Mouse (Mus musculus) hindbrain, embryonic 13.5 days (tissue): ENCODE results near the gene Hfe2. TPM values are rescaled to one million over a fixed set of nuclear protein-coding genes. Genes with fewer than 3 reads are reported as not detected.
"Not testable (repeated sequence)": the region's sequence is repeated elsewhere in the genome, so short reads cannot be mapped to it uniquely, and the experiment has no call there.

Experiments
- ATAC-seq: fragments of 200-750 bp; cut with Nextera tagmentation; 2 replicates; pipeline ENCODE4 v1.8.0; 2017; ENCODE audit warnings: moderate TSS enrichment; ENCODE audit not compliant: low FRiP score
- H3K27ac ChIP-seq: fragments of 300-500 bp; sonication (generic); 2 replicates; pipeline ENCODE4 v1.5.1; 2015; ENCODE audit warnings: inconsistent platforms, mild to moderate bottlenecking, moderate library complexity
- H3K27me3 ChIP-seq: fragments of 300-500 bp; sonication (generic); 2 replicates; pipeline ENCODE4 v1.6.1; 2015; ENCODE audit warnings: mild to moderate bottlenecking, inconsistent platforms
- H3K36me3 ChIP-seq: fragments of 300-500 bp; sonication (generic); 2 replicates; pipeline ENCODE4 v1.6.1; 2015; ENCODE audit warnings: mild to moderate bottlenecking, inconsistent platforms
- H3K4me1 ChIP-seq: fragments of 300-500 bp; sonication (generic); replicated peaks from 2 replicates; pipeline ENCODE4 v1.6.1; 2015; ENCODE audit warnings: inconsistent platforms
- H3K4me2 ChIP-seq: fragments of 300-500 bp; sonication (generic); 2 replicates; pipeline ENCODE4 v1.6.1; 2015; ENCODE audit warnings: inconsistent platforms, mild to moderate bottlenecking, moderate library complexity
- H3K4me3 ChIP-seq: fragments of 300-500 bp; sonication (generic); 2 replicates; pipeline ENCODE4 v1.5.1; 2015; ENCODE audit warnings: mild to moderate bottlenecking, inconsistent platforms
- H3K9ac ChIP-seq: fragments of 300-500 bp; sonication (generic); 2 replicates; pipeline ENCODE4 v1.6.1; 2015; ENCODE audit warnings: mild to moderate bottlenecking, inconsistent platforms
- H3K9me3 ChIP-seq: fragments of 300-500 bp; sonication (generic); 2 replicates; pipeline ENCODE4 v1.6.1; 2016; ENCODE audit warnings: inconsistent platforms
- WGBS: fragments of 180-500 bp; shearing (Covaris S2); methylation state at CpG from one replicate; pipeline ENCODE4 v1.1.7; 2015; 5-methylcytosine and 5-hydroxymethylcytosine counted together
- polyA plus RNA-seq: library from polyadenylated mRNA; unstranded; fragments of >200 nt; fragmentation: Nextera tagmentation; extraction: Ambion mirVana; gene quantifications from 2 replicates; pipeline ENCODE4 v1.2.1, GENCODE M21; 2015

Gene Hfe2
- polyA plus RNA-seq = 0.89 and 0.92 TPM in 2 replicates

DNA sequence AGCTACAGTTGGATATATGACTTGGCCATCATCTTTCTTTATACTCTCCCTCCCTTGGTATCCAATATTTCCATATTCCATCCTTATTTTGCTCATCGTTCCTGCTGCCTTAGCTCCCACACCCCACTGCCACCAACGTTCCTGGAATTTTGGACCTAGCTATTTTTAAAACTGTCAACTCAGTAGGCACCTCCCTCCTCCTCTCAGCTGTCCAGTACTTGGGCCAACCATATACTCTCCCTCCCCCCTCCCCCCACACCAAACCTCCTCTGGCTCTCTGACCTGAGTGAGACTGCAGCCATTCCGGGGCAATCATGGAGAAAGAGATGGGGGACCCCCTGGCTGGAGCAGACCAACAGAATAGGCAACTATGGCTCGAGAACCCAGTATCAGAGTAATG, at the start of gene Hfe2:
Gene Hfe2 (plus strand): TSS at position 259 of the 400 bp plus-strand sequence.
- no peaks in the 10 kb centered on the region for H3K9me3 ChIP-seq
- H3K9ac ChIP-seq = no peak within 1 kb of the TSS
- ATAC-seq = no peak
- H3K4me3 ChIP-seq = no peak within 1 kb of the TSS
- 82% methylated on average over 4 of the region's 4 CpGs for WGBS
- peaks cover 55% of the 10 kb centered on the region for H3K27me3 ChIP-seq
- H3K4me2 ChIP-seq = no peak within 1 kb of the TSS
- H3K4me1 ChIP-seq = peaks cover 16% of the 10 kb centered on the region
- H3K36me3 ChIP-seq = no peaks in the 10 kb centered on the region
- H3K27ac ChIP-seq = no peak within 1 kb of the TSS

- H3K9me3 ChIP-seq = no peaks in the 10 kb centered on the region
Observed at GRCm38 (mm10) chr3:96477084-96477483, 47.9 kb upstream of the Hfe2 start.

DNA sequence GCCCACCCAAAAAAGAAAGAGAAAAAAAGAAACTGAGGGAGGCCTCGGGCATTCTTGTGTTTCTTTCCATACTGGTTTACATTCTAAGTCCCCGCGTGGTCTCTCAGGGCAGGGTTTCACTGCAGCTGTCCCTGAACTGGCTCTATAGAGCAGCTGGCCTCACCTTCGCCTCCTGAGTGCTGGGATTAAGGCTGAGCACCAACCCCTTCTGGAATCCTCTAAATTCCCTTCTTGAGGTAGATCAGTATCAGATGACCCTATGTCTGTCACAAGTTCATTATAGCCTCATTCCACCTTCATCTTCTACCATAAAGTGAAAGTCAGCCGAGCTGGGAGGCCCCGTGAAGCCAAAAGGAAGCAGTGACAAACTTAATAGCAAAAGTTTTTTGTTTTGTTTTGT, 47.4 kb upstream of the Hfe2 start:
- WGBS = 65% methylated on average over 6 of the region's 6 CpGs
- Histone ChIP-seq H3K4me2 (no peak overlapping the region), H3K4me1 (peaks cover 7% of the 10 kb centered on the region), H3K36me3 (no peaks in the 10 kb centered on the region), H3K9me3 (no peaks in the 10 kb centered on the region), H3K27me3 (peaks cover 77% of the 10 kb centered on the region), H3K9ac (no peak overlapping the region), H3K27ac (no peak overlapping the region), H3K4me3 (no peak overlapping the region)
- no peak for ATAC-seq

More at GRCm38 (mm10) chr3:96477084-96477483, 47.9 kb upstream of the Hfe2 start:
- H3K27me3 ChIP-seq = peaks cover 81% of the 10 kb centered on the region
- no peak overlapping the region for H3K9ac ChIP-seq
- no peak overlapping the region for H3K4me3 ChIP-seq
- H3K4me1 ChIP-seq = peaks cover 7% of the 10 kb centered on the region
- H3K36me3 ChIP-seq = no peaks in the 10 kb centered on the region
- H3K27ac ChIP-seq = no peak overlapping the region
- H3K4me2 ChIP-seq = no peak overlapping the region
- ATAC-seq = no peak
- WGBS = 52% methylated on average over 3 of the region's 3 CpGs

DNA sequence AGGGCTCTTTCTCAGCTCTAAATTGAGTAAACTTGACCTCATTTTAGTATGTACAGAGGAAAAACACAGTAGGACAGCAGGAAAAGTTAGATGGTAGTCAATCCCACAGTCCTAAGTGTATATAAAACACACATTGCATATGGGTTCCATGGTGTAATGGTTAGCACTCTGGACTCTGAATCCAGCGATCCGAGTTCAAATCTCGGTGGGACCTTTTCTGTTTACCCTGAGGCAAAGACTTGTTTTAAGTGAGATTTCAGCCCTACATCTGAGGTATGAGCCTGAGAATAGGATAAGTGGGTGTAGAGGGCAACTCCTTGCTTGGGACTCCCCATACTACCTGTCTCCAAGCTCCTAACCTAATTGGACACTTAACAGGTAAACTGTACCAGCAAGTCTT, 45.7 kb upstream of the Hfe2 start:
- Histone ChIP-seq H3K27ac (no peak overlapping the region), H3K9ac (no peak overlapping the region), H3K4me3 (no peak overlapping the region), H3K4me1 (peaks cover 7% of the 10 kb centered on the region), H3K9me3 (no peaks in the 10 kb centered on the region), H3K4me2 (no peak overlapping the region), H3K36me3 (no peaks in the 10 kb centered on the region), H3K27me3 (peaks cover 74% of the 10 kb centered on the region)
- ATAC-seq = no peak
- WGBS = 35% methylated on average over 3 of the region's 3 CpGs

DNA sequence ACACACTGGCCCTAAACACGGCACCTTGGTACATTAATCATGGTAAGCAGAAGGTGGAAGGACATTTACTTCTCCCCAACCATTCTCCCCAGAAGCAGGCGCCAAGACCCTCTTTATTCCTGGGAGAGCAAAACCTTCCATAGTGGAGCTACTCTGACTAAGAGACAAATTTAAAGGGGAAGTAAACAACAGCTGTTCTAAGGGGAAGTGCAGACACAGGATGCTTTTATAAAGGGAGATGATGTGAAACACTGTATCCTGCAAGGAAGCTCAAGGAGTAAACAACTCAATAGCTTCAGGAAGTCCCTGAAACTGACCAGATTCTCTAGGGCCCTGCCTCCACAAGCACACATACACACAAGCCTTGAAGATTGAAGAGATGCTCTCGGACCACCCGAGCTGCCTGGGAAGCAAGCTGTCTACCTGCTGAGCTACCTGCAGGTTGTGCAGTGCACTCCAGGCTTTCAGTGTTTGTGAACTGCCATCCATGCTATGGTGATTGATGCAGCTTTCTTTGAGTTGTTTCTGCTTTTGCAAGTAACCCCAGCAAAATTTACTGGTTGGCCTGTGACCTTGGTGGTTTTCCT, 44.2 kb upstream of the Hfe2 start:
- Histone ChIP-seq H3K27ac (no peak overlapping the region), H3K4me3 (no peak overlapping the region), H3K9ac (no peak overlapping the region), H3K27me3 (peaks cover 71% of the 10 kb centered on the region), H3K9me3 (no peaks in the 10 kb centered on the region), H3K4me2 (no peak overlapping the region), H3K36me3 (no peaks in the 10 kb centered on the region), H3K4me1 (no peaks in the 10 kb centered on the region)
- ATAC-seq = no peak
- WGBS = 91% methylated on average over 4 of the region's 4 CpGs

DNA sequence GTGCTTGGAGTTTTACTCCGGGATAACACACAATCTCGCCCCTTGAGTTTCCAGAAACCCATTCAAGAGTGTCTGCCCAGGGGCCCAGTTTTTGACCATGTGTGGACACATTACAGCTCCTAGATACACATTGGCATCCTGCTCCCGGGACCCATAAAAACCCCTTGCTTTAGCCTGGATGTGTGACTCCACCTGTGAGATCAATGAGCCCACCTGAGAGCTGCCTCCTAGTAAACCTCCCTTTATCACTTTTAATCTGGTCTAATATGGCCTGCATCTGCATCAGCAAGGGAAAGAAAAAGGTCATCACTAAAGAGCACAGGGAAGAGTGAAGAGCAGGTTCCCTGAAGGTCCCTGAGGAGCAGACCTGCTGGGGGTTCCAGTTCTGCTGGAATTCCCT, 43.1 kb upstream of the Hfe2 start:
- WGBS = 90% methylated on average over 3 of the region's 3 CpGs
- Histone ChIP-seq H3K4me3 (no peak overlapping the region), H3K36me3 (no peaks in the 10 kb centered on the region), H3K27me3 (peaks cover 62% of the 10 kb centered on the region), H3K27ac (no peak overlapping the region), H3K4me1 (no peaks in the 10 kb centered on the region), H3K4me2 (no peak overlapping the region), H3K9ac (no peak overlapping the region), H3K9me3 (no peaks in the 10 kb centered on the region)
- ATAC-seq = no peak

DNA sequence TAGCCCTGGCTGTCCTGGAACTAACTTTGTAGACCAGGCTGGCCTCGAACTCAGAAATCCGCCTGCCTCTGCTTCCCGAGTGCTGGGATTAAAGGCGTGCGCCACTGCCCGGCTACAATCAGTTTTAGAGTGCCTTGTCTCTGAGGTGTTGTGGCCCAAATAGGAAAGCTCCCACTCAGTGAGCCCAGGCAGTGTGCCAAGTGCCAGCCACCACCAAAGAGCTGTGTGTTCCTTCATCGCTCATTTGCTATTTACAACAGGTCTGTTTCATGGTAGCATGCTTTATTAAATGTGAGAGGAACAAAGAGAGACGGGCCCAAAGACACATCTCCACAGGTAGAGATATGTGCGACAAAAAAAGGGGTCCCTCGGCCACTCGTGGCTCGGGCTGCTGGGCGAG, 42.5 kb upstream of the Hfe2 start:
- ATAC-seq = no peak
- Histone ChIP-seq H3K4me2 (no peak overlapping the region), H3K4me1 (peaks cover 4% of the 10 kb centered on the region; the same call in 1 of the 2 replicates), H3K27me3 (peaks cover 56% of the 10 kb centered on the region), H3K27ac (no peak overlapping the region), H3K9me3 (no peaks in the 10 kb centered on the region), H3K4me3 (no peak overlapping the region), H3K36me3 (no peaks in the 10 kb centered on the region), H3K9ac (no peak overlapping the region)
- WGBS = 89% methylated on average over 13 of the region's 13 CpGs

DNA sequence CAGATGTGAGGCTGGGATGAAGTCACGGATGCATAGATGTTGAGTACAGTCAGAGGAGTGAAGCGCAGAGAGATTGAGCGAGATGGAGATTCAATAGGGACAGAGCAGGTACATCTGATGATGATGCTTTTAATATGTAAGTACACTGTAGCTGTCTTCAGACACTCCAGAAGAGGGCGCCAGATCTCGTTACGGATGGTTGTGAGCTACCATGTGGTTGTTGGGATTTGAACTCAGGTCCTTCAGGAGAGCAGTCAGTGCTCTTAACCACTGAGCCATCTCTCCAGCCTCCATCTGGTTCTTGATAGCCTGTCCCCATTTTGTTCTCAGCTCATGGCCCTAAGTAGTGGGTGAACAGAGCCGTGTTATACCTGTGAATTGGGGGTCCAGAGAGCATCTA, 41.9 kb upstream of the Hfe2 start:
- peaks cover 50% of the 10 kb centered on the region for H3K27me3 ChIP-seq
- ATAC-seq, H3K9me3 ChIP-seq, H3K9ac ChIP-seq, H3K36me3 ChIP-seq, H3K4me3 ChIP-seq, H3K4me2 ChIP-seq, H3K27ac ChIP-seq, H3K4me1 ChIP-seq: not testable (repeated sequence)
- WGBS = 55% methylated on average over 7 of the region's 7 CpGs

DNA sequence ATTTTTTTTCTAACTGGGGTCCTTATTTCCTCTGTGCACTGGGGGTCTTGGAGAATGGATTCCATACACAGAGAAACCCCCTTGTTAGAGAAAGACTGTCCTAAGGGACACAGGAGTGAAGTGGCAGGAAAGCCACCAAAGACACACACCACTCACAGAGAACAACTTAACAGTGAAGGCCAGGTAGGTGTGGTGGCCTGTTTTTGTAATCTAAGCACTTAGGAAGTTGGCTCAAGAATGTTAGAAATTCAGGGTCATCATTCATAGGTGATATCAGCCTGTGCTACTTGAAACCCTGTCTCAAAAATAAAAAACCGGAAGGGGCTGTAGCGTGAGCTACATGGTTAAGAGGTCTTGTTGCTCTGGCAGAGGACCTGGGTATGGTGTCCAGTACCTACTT, 41.0 kb upstream of the Hfe2 start:
- Histone ChIP-seq H3K4me2 (no peak overlapping the region), H3K36me3 (no peaks in the 10 kb centered on the region), H3K27me3 (peaks cover 43% of the 10 kb centered on the region), H3K4me1 (peaks cover 4% of the 10 kb centered on the region; the same call in 1 of the 2 replicates), H3K27ac (no peak overlapping the region), H3K9me3 (no peaks in the 10 kb centered on the region), H3K9ac (no peak overlapping the region), H3K4me3 (no peak overlapping the region)
- no peak for ATAC-seq
- 97% methylated on average over 2 of the region's 2 CpGs for WGBS

DNA sequence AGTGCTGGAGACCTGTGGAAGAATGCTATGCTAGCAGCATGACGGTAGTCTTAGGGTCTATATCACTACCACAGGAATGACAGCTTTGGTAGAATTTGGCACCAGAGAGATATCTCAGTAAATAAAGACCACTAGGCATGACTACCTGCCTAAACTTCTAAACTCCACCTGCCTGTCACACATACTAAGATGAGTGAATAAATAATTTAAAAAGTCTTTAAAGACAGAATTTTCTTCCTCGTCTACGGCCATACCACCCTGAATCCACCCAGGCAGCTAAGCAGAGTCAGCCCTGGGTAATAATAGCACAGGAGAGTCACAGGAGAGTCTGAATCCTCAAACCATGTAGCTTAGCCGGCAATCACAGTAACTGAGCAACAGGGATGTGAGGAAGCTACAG, 40.1 kb upstream of the Hfe2 start:
- 79% methylated on average over 4 of the region's 4 CpGs for WGBS

DNA sequence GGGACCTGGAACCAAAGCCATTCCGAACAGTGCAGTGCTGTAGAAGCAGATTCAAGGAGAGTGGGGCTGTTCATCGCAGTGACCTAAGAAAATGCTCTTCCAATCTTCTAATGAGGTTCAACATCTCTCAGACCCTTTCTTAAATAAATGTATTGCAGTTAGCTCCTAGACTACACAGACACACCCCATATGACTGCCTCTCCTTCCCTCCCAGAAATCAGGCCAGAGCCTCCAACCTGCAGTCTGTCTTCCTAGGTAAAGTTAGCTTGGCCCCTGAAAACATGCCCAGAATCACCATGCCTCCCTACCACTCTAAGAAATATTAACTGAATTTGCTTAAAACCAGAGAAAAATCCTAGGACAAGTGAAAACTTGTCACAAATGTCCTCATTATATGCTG, 39.6 kb upstream of the Hfe2 start:
- Histone ChIP-seq H3K4me3 (no peak overlapping the region), H3K9ac (no peak overlapping the region), H3K4me2 (no peak overlapping the region), H3K27ac (no peak overlapping the region), H3K27me3 (peaks cover 36% of the 10 kb centered on the region), H3K9me3 (no peaks in the 10 kb centered on the region), H3K4me1 (peaks cover 4% of the 10 kb centered on the region; the same call in 1 of the 2 replicates), H3K36me3 (no peaks in the 10 kb centered on the region)
- WGBS = 89% methylated on average over 2 of the region's 2 CpGs
- ATAC-seq = no peak

More for the DNA sequence above, 40.1 kb upstream of the Hfe2 start:
- no peak for ATAC-seq
- Histone ChIP-seq H3K9me3 (no peaks in the 10 kb centered on the region), H3K36me3 (no peaks in the 10 kb centered on the region), H3K9ac (no peak overlapping the region), H3K4me3 (no peak overlapping the region), H3K4me1 (peaks cover 4% of the 10 kb centered on the region; the same call in 1 of the 2 replicates), H3K4me2 (no peak overlapping the region), H3K27me3 (peaks cover 36% of the 10 kb centered on the region), H3K27ac (no peak overlapping the region)

DNA sequence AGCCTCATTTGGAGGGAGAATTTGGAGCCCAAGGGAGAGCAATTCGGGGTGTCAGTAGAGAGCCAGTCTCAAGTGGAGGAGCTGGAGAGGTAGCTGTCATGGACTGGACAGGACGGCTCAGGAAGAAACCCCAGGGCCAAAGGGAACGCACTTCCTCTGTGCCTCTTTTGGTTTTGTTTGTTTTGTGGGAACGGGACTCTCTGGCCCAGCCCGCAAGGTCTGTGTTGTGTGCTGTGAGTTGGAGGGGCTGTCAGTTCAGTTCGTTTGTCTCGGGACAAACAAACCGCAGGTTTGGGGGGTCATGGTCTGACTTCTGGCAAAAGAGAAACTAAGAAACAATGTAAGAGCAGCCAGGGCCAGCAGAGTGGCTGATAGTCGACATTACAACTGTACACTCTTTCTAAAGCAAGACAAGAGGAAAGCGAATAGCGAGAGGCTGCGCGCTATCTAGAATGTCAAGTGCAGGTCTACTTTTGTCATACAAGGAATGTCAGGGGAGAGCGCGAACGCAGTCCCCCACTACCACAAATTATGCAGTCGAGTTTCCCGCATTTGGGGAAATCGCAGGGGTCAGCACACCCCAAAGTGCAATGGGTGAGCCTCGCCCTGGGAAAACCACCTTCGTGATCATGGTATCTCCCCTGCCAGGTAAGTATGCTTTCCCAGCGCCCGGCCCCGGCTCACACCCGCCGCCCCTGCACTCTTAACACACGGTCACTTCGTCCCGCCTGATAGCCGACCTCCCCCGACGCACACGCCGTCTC, 38.7 kb upstream of the Hfe2 start:
- not testable (repeated sequence) for H3K36me3 ChIP-seq, H3K4me1 ChIP-seq, H3K9ac ChIP-seq, H3K4me2 ChIP-seq, H3K9me3 ChIP-seq, H3K27ac ChIP-seq, H3K4me3 ChIP-seq
- H3K27me3 ChIP-seq = peaks cover 29% of the 10 kb centered on the region
- peak; percentile 52 for ATAC-seq
- 6% methylated on average over 5 of the region's 34 CpGs for WGBS
